ENCODE assay signal across 8 mouse cellular contexts in the genomic region with DNA sequence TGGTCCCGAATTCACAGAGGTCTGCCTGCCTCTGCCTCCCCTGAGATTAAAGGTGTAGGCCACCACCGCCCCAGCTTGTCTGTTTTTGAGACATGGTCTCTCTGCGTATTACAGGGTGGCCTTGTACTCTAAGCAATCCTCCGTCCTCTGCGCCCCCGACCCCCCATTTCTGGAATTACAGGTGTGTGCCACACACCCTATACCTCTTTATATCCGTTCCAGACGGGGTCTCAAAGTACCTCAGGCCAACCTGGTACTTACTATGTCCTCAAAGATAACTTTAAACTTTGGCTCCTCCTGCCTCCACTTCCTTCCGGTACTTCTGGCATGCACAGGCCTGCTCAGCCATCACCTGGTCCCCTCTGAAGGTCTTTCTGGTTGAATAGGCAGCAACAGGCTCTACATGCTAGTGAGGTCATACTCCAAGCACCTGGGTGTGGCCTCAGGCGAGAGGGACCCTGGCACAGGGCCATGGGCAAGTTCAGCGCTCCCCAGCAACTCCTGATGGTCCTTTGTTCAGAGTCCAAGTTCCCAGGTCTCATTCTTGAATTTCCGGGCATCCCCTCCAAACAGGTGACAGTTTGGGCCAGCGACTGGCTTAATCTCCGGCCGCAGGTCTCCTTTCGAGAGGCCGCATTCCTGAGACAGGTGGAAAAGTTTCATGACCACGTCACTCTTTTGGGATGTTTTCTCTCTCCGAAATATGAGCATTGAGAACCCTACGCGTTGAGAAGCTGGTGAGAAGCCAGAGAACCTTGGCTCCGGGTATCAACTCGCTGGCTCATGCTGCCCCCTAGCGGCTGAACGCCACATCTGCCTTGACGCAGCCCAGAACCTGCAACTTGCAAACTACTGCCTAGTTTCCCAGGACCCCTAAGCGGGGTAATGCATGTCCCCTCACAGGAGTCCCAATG. TPM values are rescaled to one million over a fixed set of nuclear protein-coding genes. Genes with fewer than 3 reads are reported as not detected.
DNase-seq lines count a peak whose midpoint lies in the region; ATAC-seq and TF ChIP-seq lines count a peak whose summit lies in the region.

No protein-coding gene starts in this region.

- H3K4me3 ChIP-seq in liver, embryonic 12.5 days: no peak overlapping the region
- no peak overlapping the region for H3K4me3 ChIP-seq in kidney, adult 2 months (ENCODE audit: insufficient read depth, low read depth, low read length)
- H3K4me3 ChIP-seq in limb, embryonic 11.5 days (ENCODE audit: low read depth, low read length): no peak overlapping the region
- no peak overlapping the region for H3K4me3 ChIP-seq in midbrain, postnatal 0 days (ENCODE audit: low read depth, low read length)

- no peaks in the 10 kb centered on the region for H3K36me3 ChIP-seq in liver, embryonic 12.5 days
- no peaks in the 10 kb centered on the region for H3K36me3 ChIP-seq in kidney, adult 2 months (ENCODE audit: control insufficient read depth, insufficient read depth, low read length)
- peaks cover 5% of the 10 kb centered on the region for H3K36me3 ChIP-seq in limb, embryonic 11.5 days (ENCODE audit: control insufficient read depth, insufficient read depth, low read length)
- H3K36me3 ChIP-seq in midbrain, postnatal 0 days (ENCODE audit: insufficient read depth, low read length): peaks cover 6% of the 10 kb centered on the region; the same call in 1 of the 2 replicates

- 0 out of 2 replicates have a peak, but pooled peaks cover 3% of the 10 kb centered on the region for H3K9me3 ChIP-seq in liver, embryonic 12.5 days (replicated peaks)
- no peaks in the 10 kb centered on the region for H3K9me3 ChIP-seq in limb, embryonic 11.5 days (ENCODE audit: control insufficient read depth, low read length)
- H3K9me3 ChIP-seq in midbrain, postnatal 0 days (ENCODE audit: low read length): no peaks in the 10 kb centered on the region

- peaks cover 38% of the 10 kb centered on the region for H3K4me1 ChIP-seq in liver, embryonic 12.5 days
- peaks cover 39% of the 10 kb centered on the region for H3K4me1 ChIP-seq in kidney, adult 2 months (ENCODE audit: control insufficient read depth, insufficient read depth, low read length)
- no peaks in the 10 kb centered on the region for H3K4me1 ChIP-seq in limb, embryonic 11.5 days (ENCODE audit: control insufficient read depth, insufficient read depth, low read length)
- H3K4me1 ChIP-seq in midbrain, postnatal 0 days (ENCODE audit: insufficient read depth, low read length): no peaks in the 10 kb centered on the region

- H3K4me2 ChIP-seq in liver, embryonic 12.5 days: no peak overlapping the region
- no peak overlapping the region for H3K4me2 ChIP-seq in limb, embryonic 11.5 days (ENCODE audit: low read depth, severe bottlenecking)
- no peak overlapping the region for H3K4me2 ChIP-seq in midbrain, postnatal 0 days (ENCODE audit: low read depth, low read length, poor library complexity, severe bottlenecking)

- TF ChIP-seq POLR2A in kidney, adult 2 months (IDR thresholded peaks at IDR 0.05; ENCODE audit: low read depth, low read length): no peak

- H3K9ac ChIP-seq in liver, embryonic 12.5 days: no peak overlapping the region
- no peak overlapping the region; the same call in 1 of the 2 replicates for H3K9ac ChIP-seq in limb, embryonic 11.5 days (ENCODE audit: low read length)
- H3K9ac ChIP-seq in midbrain, postnatal 0 days (replicated peaks; ENCODE audit: low read length, poor library complexity, severe bottlenecking): no peak overlapping the region

- peak; percentile 95 for TF ChIP-seq CTCF in kidney, adult 2 months (conservative IDR thresholded peaks at IDR 0.05; ENCODE audit: insufficient read depth, insufficient read length, low read depth, low read length)
- peak; percentile 91 for TF ChIP-seq CTCF in midbrain, postnatal 0 days (IDR thresholded peaks at IDR 0.05)

- H3K27me3 ChIP-seq in liver, embryonic 12.5 days (replicated peaks): peaks cover 48% of the 10 kb centered on the region
- no peaks in the 10 kb centered on the region for H3K27me3 ChIP-seq in kidney, adult 2 months (replicated peaks; ENCODE audit: control insufficient read depth, insufficient read depth, low read length)
- no peaks in the 10 kb centered on the region for H3K27me3 ChIP-seq in limb, embryonic 11.5 days (ENCODE audit: control insufficient read depth, insufficient read depth, low read length)
- no peaks in the 10 kb centered on the region for H3K27me3 ChIP-seq in midbrain, postnatal 0 days (ENCODE audit: insufficient read depth, low read length)

- H3K27ac ChIP-seq in liver, embryonic 12.5 days: no peak overlapping the region
- H3K27ac ChIP-seq in kidney, adult 2 months (ENCODE audit: insufficient read depth, low read depth, low read length): peak overlapping the region; percentile 19; the same call in 1 of the 2 replicates
- no peak overlapping the region for H3K27ac ChIP-seq in limb, embryonic 11.5 days (replicated peaks; ENCODE audit: low read depth, low read length)
- no peak overlapping the region for H3K27ac ChIP-seq in midbrain, postnatal 0 days (ENCODE audit: low read depth, low read length)

- peak; percentile 84 for DNase-seq in liver
- DNase-seq in embryo, embryonic 11.5 days (ENCODE audit: low read depth, low spot score): peak; percentile 71
- peak; percentile 97 for DNase-seq in heart, adult 11 months
- DNase-seq in kidney, adult 2 months: peak; percentile 92
- DNase-seq in limb, embryonic 11.5 days (ENCODE audit: low spot score): peak; percentile 94
- DNase-seq in midbrain, postnatal 0 days (ENCODE audit: low spot score): peak; percentile 88
- DNase-seq in spleen, postnatal 10 days (ENCODE audit: low spot score in 2 of 2): peak; percentile 78 to 90

- no peak for ATAC-seq in liver, embryonic 12.5 days
- peak; percentile 17; the same call in 1 of the 2 replicates for ATAC-seq in limb, embryonic 11.5 days (ENCODE audit: insufficient number of reproducible peaks, low FRiP score, low TSS enrichment, low read depth)
- 0 out of 2 replicates have a peak, but pooled peaks have one; percentile 38 for ATAC-seq in midbrain, postnatal 0 days (ENCODE audit: low FRiP score)

- WGBS in liver, embryonic 12.5 days (ENCODE audit: insufficient replicate concordance): 39% methylated on average over 27 of the region's 27 CpGs
- 29% methylated on average over 27 of the region's 27 CpGs for WGBS in kidney, adult 2 months
- WGBS in limb, embryonic 11.5 days: 42% methylated on average over 27 of the region's 27 CpGs
- WGBS in midbrain, postnatal 0 days: 43% methylated on average over 27 of the region's 27 CpGs

RNA-seq across cellular contexts. Expression of gene Fblim1, which starts 30.9 kb away (rescaled TPM):
- polyA plus RNA-seq in liver, embryonic 12.5 days (2016; fragmentation: Nextera tagmentation; extraction: Ambion mirVana): 4.0 and 5.3 TPM in 2 replicates
- 10.2 and 10.5 TPM in 2 replicates for polyA plus RNA-seq in kidney, adult 2 months (2012; rRNA removed)
- polyA plus RNA-seq in limb, embryonic 11.5 days (2014; fragmentation: Nextera tagmentation; extraction: Ambion mirVana): 67.2 and 73.2 TPM in 2 replicates
- total RNA-seq in midbrain, postnatal 0 days (2014; rRNA removed): 24.0 and 26.2 TPM in 2 replicates
- polyA plus RNA-seq in midbrain, postnatal 0 days (2015; fragmentation: Nextera tagmentation; extraction: Ambion mirVana): 23.1 and 24.1 TPM in 2 replicates

RNA-seq across cellular contexts. Expression of gene Spen, which starts 36.6 kb away (rescaled TPM):
- 9.1 and 9.2 TPM in 2 replicates for polyA plus RNA-seq in liver, embryonic 12.5 days (2016; fragmentation: Nextera tagmentation; extraction: Ambion mirVana)
- polyA plus RNA-seq in kidney, adult 2 months (2012; rRNA removed): 15.9 and 19.6 TPM in 2 replicates
- polyA plus RNA-seq in limb, embryonic 11.5 days (2014; fragmentation: Nextera tagmentation; extraction: Ambion mirVana): 12.4 and 13.4 TPM in 2 replicates
- 20.0 and 23.2 TPM in 2 replicates for total RNA-seq in midbrain, postnatal 0 days (2014; rRNA removed)
- polyA plus RNA-seq in midbrain, postnatal 0 days (2015; fragmentation: Nextera tagmentation; extraction: Ambion mirVana): 8.6 and 13.6 TPM in 2 replicates

RNA-seq across cellular contexts. Expression of gene Tmem82, which starts 43.4 kb away (rescaled TPM):
- 3.2 and 3.6 TPM in 2 replicates for polyA plus RNA-seq in liver, embryonic 12.5 days (2016; fragmentation: Nextera tagmentation; extraction: Ambion mirVana)
- 29.0 and 32.3 TPM in 2 replicates for polyA plus RNA-seq in kidney, adult 2 months (2012; rRNA removed)
- 0.27 and 0.60 TPM in 2 replicates for polyA plus RNA-seq in limb, embryonic 11.5 days (2014; fragmentation: Nextera tagmentation; extraction: Ambion mirVana)
- 0.33 and 1.4 TPM in 2 replicates for total RNA-seq in midbrain, postnatal 0 days (2014; rRNA removed)
- 0.68 and 0.85 TPM in 2 replicates for polyA plus RNA-seq in midbrain, postnatal 0 days (2015; fragmentation: Nextera tagmentation; extraction: Ambion mirVana)

RNA-seq across cellular contexts. Expression of gene Slc25a34, which starts 48.6 kb away (rescaled TPM):
- polyA plus RNA-seq in liver, embryonic 12.5 days (2016; fragmentation: Nextera tagmentation; extraction: Ambion mirVana): not detected in 2 replicates
- polyA plus RNA-seq in kidney, adult 2 months (2012; rRNA removed): 30.1 and 33.8 TPM in 2 replicates
- polyA plus RNA-seq in limb, embryonic 11.5 days (2014; fragmentation: Nextera tagmentation; extraction: Ambion mirVana): not detected in 2 replicates
- 7.4 and 10.6 TPM in 2 replicates for total RNA-seq in midbrain, postnatal 0 days (2014; rRNA removed)
- polyA plus RNA-seq in midbrain, postnatal 0 days (2015; fragmentation: Nextera tagmentation; extraction: Ambion mirVana): 2.0 and 2.1 TPM in 2 replicates
